Mouse (Mus musculus) CH12.LX (cell line): ENCODE results near the gene Col15a1. TPM values are rescaled to one million over a fixed set of nuclear protein-coding genes. Genes with fewer than 3 reads are reported as not detected.

Source experiments
- DNase-seq: peaks from one replicate; pipeline ENCODE4 v3.0.0-alpha.2; 2013; ENCODE audit errors: extremely low read depth
- H3K27ac ChIP-seq: 2 replicates; pipeline ENCODE4 v1.5.1; 2012; ENCODE audit warnings: low read depth, mild to moderate bottlenecking, control low read depth, moderate library complexity; ENCODE audit not compliant: insufficient read depth
- H3K27me3 ChIP-seq: replicated peaks from 2 replicates; pipeline ENCODE3; 2012; ENCODE audit warnings: inconsistent platforms
- H3K36me3 ChIP-seq, 2 experiments: replicated peaks in 1 of 2; 2 replicates each; pipeline versions ENCODE3 to v1.6.1; 2012; ENCODE audit warnings: inconsistent platforms in 1 of 2, low read length in 1 of 2, mild to moderate bottlenecking in 1 of 2, mixed read lengths in 1 of 2, moderate library complexity in 1 of 2; ENCODE audit not compliant: control insufficient read depth in 1 of 2, insufficient read depth in 1 of 2
- H3K4me1 ChIP-seq, 2 experiments: 2 replicates each; pipeline ENCODE4 v1.6.1; 2012; ENCODE audit warnings: inconsistent platforms in 1 of 2, moderate library complexity in 1 of 2; ENCODE audit not compliant: insufficient read depth in 2 of 2, control insufficient read depth in 1 of 2
- H3K4me2 ChIP-seq: 2 replicates; pipeline ENCODE4 v1.6.1; 2012; ENCODE audit warnings: low read depth, mild to moderate bottlenecking, control low read depth; ENCODE audit not compliant: poor library complexity, insufficient read depth, severe bottlenecking
- H3K4me3 ChIP-seq, 3 experiments: fragments of 150-350 bp in 1 of 3; sonication (generic) in 1 of 3; replicated peaks in 1 of 3; 2 replicates each; pipeline versions ENCODE3 to v1.5.1; 2011 to 2012; ENCODE audit warnings: low read depth in 2 of 3, low read length in 2 of 3, mild to moderate bottlenecking in 2 of 3, moderate library complexity in 2 of 3, control low read depth in 1 of 3, improper control_type of control experiment in 1 of 3, inconsistent platforms in 1 of 3, mixed read lengths in 1 of 3; ENCODE audit not compliant: poor library complexity in 1 of 3
- H3K79me2 ChIP-seq: replicated peaks from 2 replicates; pipeline ENCODE4 v1.6.1; 2012; ENCODE audit warnings: mild to moderate bottlenecking, moderate library complexity; ENCODE audit not compliant: control insufficient read depth, poor library complexity, insufficient read depth, severe bottlenecking; ENCODE audit errors: extremely low read depth
- H3K9ac ChIP-seq: 2 replicates; pipeline ENCODE4 v1.6.1; 2012; ENCODE audit warnings: low read depth, mild to moderate bottlenecking, control low read depth, moderate library complexity; ENCODE audit not compliant: insufficient read depth
- H3K9me3 ChIP-seq: replicated peaks from 2 replicates; pipeline ENCODE3; 2012; ENCODE audit warnings: low read length, inconsistent platforms, mixed read lengths
- CTCF ChIP-seq, 2 experiments: IDR thresholded peaks in 1 of 2; conservative IDR thresholded peaks in 1 of 2; 2 replicates each; pipeline ENCODE4 v1.5.1; 2011 to 2012; ENCODE audit warnings: low read depth in 2 of 2, low read length in 2 of 2, improper control_type of control experiment in 1 of 2, inconsistent platforms in 1 of 2, mild to moderate bottlenecking in 1 of 2, moderate library complexity in 1 of 2
- ELF1 ChIP-seq: IDR thresholded peaks from 2 replicates; pipeline ENCODE4 v1.6.1; 2014; ENCODE audit warnings: low read depth, mild to moderate bottlenecking, inconsistent platforms, low read length, improper control_type of control experiment
- EP300 ChIP-seq: IDR thresholded peaks from 2 replicates; pipeline ENCODE4 v1.6.1; 2011; ENCODE audit warnings: low read length, improper control_type of control experiment
- HCFC1 ChIP-seq: IDR thresholded peaks from 2 replicates; pipeline ENCODE4 v1.6.1; 2012; ENCODE audit warnings: low read depth, mild to moderate bottlenecking, inconsistent platforms, low read length, improper control_type of control experiment
- NELFE ChIP-seq: IDR thresholded peaks from 2 replicates; pipeline ENCODE4 v1.6.1; 2011; ENCODE audit warnings: low read depth, low read length, improper control_type of control experiment
- PAX5 ChIP-seq: IDR thresholded peaks from 2 replicates; pipeline ENCODE4 v1.6.1; 2012; ENCODE audit warnings: low read length, inconsistent platforms, mixed read lengths
- RAD21 ChIP-seq: IDR thresholded peaks from 2 replicates; pipeline ENCODE4 v1.6.1; 2011; ENCODE audit warnings: low read depth, mild to moderate bottlenecking, low read length, improper control_type of control experiment, moderate library complexity
- SIN3A ChIP-seq: IDR thresholded peaks from 2 replicates; pipeline ENCODE4 v1.6.1; 2012; ENCODE audit warnings: low read length, improper control_type of control experiment, inconsistent platforms
- UBTF ChIP-seq: IDR thresholded peaks from 2 replicates; pipeline ENCODE4 v1.6.1; 2012; ENCODE audit warnings: low read depth, mild to moderate bottlenecking, inconsistent platforms, low read length, improper control_type of control experiment, moderate library complexity
- USF1 ChIP-seq: IDR thresholded peaks from 2 replicates; pipeline ENCODE4 v1.6.1; 2014; ENCODE audit warnings: low read depth, mild to moderate bottlenecking, inconsistent platforms, low read length, improper control_type of control experiment
- USF2 ChIP-seq: conservative IDR thresholded peaks from 2 replicates; pipeline ENCODE4 v1.6.1; 2011; ENCODE audit warnings: low read depth, low read length, improper control_type of control experiment
- ZC3H11A ChIP-seq: IDR thresholded peaks from 2 replicates; pipeline ENCODE4 v1.6.1; 2012; ENCODE audit warnings: low read depth, mild to moderate bottlenecking, inconsistent platforms, low read length, improper control_type of control experiment
- ZKSCAN1 ChIP-seq: IDR thresholded peaks from 2 replicates; pipeline ENCODE4 v1.6.1; 2012; ENCODE audit warnings: low read depth, inconsistent platforms, low read length, improper control_type of control experiment, borderline replicate concordance
- dilution Hi-C: fragments of 300-500 bp; cut with MboI; formaldehyde crosslinking; loops from 2 replicates; pipeline ENCODE4 v1.14.3; 2020; ENCODE audit warnings: low sequenced_read_pairs; ENCODE audit not compliant: extremely low pct_unique_long_range_greater_than_20kb, extremely low pct_ligation_motif_present
- in situ Hi-C: fragments of 300-500 bp; cut with MboI; formaldehyde crosslinking; loops from 3 replicates; pipeline ENCODE4 v1.14.3; 2019; ENCODE audit warnings: low sequenced_read_pairs, low pct_ligation_motif_present, low pct_unique_long_range_greater_than_20kb, mixed read lengths
- polyA plus RNA-seq: library from polyadenylated mRNA; unstranded; fragments of >175 nt; gene quantifications from 2 replicates; pipeline ENCODE4 v1.2.1, GENCODE M21; 2012; ENCODE audit warnings: low read depth; ENCODE audit not compliant: insufficient read length
- total RNA-seq, 2 experiments: library from RNA; depleted of rRNA; stranded (reverse); fragments of 300-350 nt in 1 of 2; fragments of >200 nt in 1 of 2; gene quantifications; 2 replicates each; pipeline ENCODE4 v1.2.3; 2012 to 2014

Gene Col15a1
- total and polyA plus RNA-seq, 3 experiments = 0.08 to 2.2 (median 0.68) TPM

- dilution Hi-C loops (no loop called here), in situ Hi-C loops (no loop called here)
- H3K4me3 ChIP-seq = no peak overlapping the region
- H3K27ac ChIP-seq = no peak overlapping the region
- no peaks in the 10 kb centered on the region for H3K79me2 ChIP-seq
- no peak overlapping the region for H3K9ac ChIP-seq
- peaks cover 0 to 18% of the 10 kb centered on the region in 2 experiments; a peak in 2 of 4 replicates for H3K4me1 ChIP-seq
- H3K27me3 ChIP-seq = peaks cover 4% of the 10 kb centered on the region
- no peaks in the 10 kb centered on the region for H3K9me3 ChIP-seq
- H3K4me2 ChIP-seq = no peak overlapping the region
- TF ChIP-seq ELF1 (no peak), ZC3H11A (no peak), ZKSCAN1 (no peak), EP300 (no peak), USF1 (no peak), NELFE (no peak), HCFC1 (no peak)
- no peak for DNase-seq
- H3K36me3 ChIP-seq = no peaks in the 10 kb centered on the region
Observed at GRCm38 (mm10) chr4:47235312-47235711, 27.4 kb downstream of the Col15a1 start.

- Histone ChIP-seq H3K9me3 (no peaks in the 10 kb centered on the region), H3K4me3 (no peak overlapping the region), H3K4me1 (peaks cover 0 to 18% of the 10 kb centered on the region in 2 experiments; a peak in 2 of 4 replicates), H3K27ac (no peak overlapping the region)
- in situ Hi-C loops = no loop called here
- TF ChIP-seq RAD21 = no peak
- no peak for TF ChIP-seq ZKSCAN1
- no peak for TF ChIP-seq USF2
- TF ChIP-seq PAX5 = no peak
- TF ChIP-seq NELFE = no peak
- no peak for TF ChIP-seq SIN3A
- no peak for TF ChIP-seq EP300
- TF ChIP-seq HCFC1 = no peak
- no peak for TF ChIP-seq UBTF
- TF ChIP-seq CTCF (conservative IDR thresholded peaks at IDR 0.05 in 1 of 2, IDR thresholded peaks at IDR 0.05 in 1 of 2; ENCODE audit: low read depth in 2 of 2, low read length in 2 of 2) = no peak
- TF ChIP-seq, all 38 proteins: peak for 0
- Histone ChIP-seq H3K9ac (no peak overlapping the region), H3K79me2 (no peaks in the 10 kb centered on the region), H3K36me3 (no peaks in the 10 kb centered on the region), H3K4me2 (no peak overlapping the region), H3K27me3 (peaks cover 4% of the 10 kb centered on the region)
- dilution Hi-C loops = no loop called here
- no peak for DNase-seq
Observed at GRCm38 (mm10) chr4:47236104-47236503, 28.1 kb downstream of the Col15a1 start.

GRCm38 (mm10) chr4:47237220-47237619, 29.3 kb downstream of the Col15a1 start:
- Histone ChIP-seq H3K4me3 (no peak overlapping the region), H3K4me1 (peaks cover 0 to 18% of the 10 kb centered on the region in 2 experiments; a peak in 2 of 4 replicates), H3K36me3 (no peaks in the 10 kb centered on the region), H3K27me3 (peaks cover 4% of the 10 kb centered on the region), H3K9ac (no peak overlapping the region), H3K27ac (no peak overlapping the region), H3K4me2 (no peak overlapping the region)
- DNase-seq = no peak
- in situ Hi-C loops (no loop called here), dilution Hi-C loops (no loop called here)
- TF ChIP-seq USF2 = no peak
- TF ChIP-seq, all 38 proteins: peak for 0
- no peaks in the 10 kb centered on the region for H3K79me2 ChIP-seq
- H3K9me3 ChIP-seq = no peaks in the 10 kb centered on the region
